Mouse (Mus musculus) brain, embryonic 14.5 days (tissue): Measurements from ENCODE around the gene Rnase12.

ENCODE experiments used
- CTCF ChIP-seq: fragments of 200-500 bp; IDR thresholded peaks from 2 replicates; pipeline ENCODE4 v1.5.1; 2012; ENCODE audit warnings: inconsistent platforms, mild to moderate bottlenecking, moderate library complexity, borderline replicate concordance; ENCODE audit not compliant: insufficient read depth, insufficient read length; ENCODE audit errors: extremely low read depth
- POLR2A ChIP-seq: fragments of 200-500 bp; IDR thresholded peaks from 2 replicates; pipeline ENCODE4 v1.6.1; 2012; ENCODE audit warnings: mild to moderate bottlenecking, inconsistent platforms, borderline replicate concordance; ENCODE audit not compliant: poor library complexity, insufficient read depth, insufficient read length, severe bottlenecking; ENCODE audit errors: extremely low read depth

DNA sequence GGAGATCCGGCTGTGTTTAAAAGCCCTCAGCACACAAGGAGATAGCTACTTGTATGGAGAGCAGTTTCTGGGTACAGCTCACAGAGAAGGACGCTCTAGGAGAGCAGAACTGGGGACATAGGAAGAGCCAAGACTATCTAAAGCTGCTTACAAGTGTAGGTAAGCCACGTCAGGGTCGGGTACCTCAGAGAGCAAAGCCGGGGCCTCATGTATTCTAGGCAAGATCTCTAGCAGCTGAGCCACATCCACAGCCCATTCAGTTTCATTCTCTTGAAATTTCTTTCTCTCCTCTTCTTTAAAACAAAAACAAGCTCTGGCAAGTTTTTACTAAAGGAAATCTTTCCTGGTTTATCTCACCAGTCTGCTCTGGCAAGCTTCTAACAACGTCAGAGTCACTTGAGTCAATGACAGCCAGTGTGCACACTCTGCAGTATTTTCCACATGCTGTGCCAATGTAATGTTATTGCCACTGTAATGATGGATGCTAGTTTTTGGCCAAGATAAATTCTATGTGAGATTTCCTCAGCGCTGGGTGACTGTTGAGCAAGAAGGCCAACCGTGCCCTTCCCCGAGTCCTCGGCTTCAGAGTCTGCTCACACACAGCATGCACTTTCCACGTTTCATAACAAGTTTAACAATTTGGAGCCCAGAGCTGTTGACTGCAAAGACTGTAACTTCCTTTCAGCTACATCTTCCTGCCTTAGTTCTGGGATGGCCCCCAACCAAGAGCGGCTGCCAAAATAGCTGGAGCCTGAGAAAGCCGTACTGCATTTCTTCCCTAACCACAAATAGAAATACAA is 49.3 kb downstream of the Rnase12 start:
- TF ChIP-seq CTCF (no peak), POLR2A (no peak)
